Mouse (Mus musculus): ENCODE results near the gene Sorbs2.

DNA sequence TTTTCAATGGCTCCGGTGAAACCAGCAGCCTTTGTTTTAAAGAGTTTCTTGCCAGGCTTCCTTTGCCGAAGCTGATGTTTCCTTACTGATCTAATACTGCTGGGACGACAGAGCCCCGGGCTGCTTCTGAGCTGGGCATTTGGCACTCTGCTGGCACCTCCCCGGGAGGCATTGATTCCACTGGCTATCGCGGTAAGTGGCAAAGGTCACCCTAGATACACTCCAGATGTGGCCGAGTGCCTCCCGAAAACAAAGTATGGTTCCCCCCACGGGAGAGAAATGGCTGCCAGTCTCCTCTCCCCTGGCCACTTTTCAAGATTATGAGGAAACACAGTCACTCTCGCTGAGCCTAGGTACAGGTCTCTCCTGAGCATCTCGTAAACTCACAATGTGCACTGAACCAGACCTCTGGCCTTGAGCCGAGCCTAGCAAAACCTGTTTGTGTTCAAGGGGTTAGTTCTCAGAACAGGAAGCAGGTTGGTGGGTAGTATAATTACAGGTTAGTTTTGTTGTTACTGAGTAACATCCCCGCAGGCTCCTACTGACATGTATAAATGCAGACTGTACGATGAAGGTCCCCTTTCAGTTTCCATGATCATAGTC is 114.1 kb downstream of the Sorbs2 start:
- TF ChIP-seq EP300 (IDR thresholded peaks at IDR 0.05; ENCODE audit: low read depth) (no peak), CTCF (IDR thresholded peaks at IDR 0.05; ENCODE audit: low read depth) (no peak)

Measured in liver, postnatal 0 days (tissue).